Mouse (Mus musculus) myocyte (in vitro differentiated cells): ENCODE data around the gene Ube2j1.

Experiments used
- CEBPB ChIP-seq: IDR thresholded peaks from 2 replicates; pipeline ENCODE4 v1.6.1; 2011; ENCODE audit warnings: mild to moderate bottlenecking, moderate library complexity; ENCODE audit not compliant: poor library complexity, insufficient read depth, severe bottlenecking
- E2F4 ChIP-seq: IDR thresholded peaks from one replicate; pipeline ENCODE4 v1.6.1; 2011; ENCODE audit warnings: mild to moderate bottlenecking, control low read depth, moderate library complexity; ENCODE audit not compliant: insufficient read depth
- MAX ChIP-seq: IDR thresholded peaks from one replicate; pipeline ENCODE4 v1.6.1; 2011; ENCODE audit warnings: low read depth, mild to moderate bottlenecking, control low read depth
- MYOD1 ChIP-seq, 3 experiments: IDR thresholded peaks; one replicate each; pipeline ENCODE4 v1.6.1; 2011; ENCODE audit warnings: control low read depth in 2 of 3, low read depth in 2 of 3, mild to moderate bottlenecking in 2 of 3, moderate library complexity in 1 of 3; ENCODE audit not compliant: insufficient read length in 2 of 3, control insufficient read depth in 1 of 3
- MYOG ChIP-seq, 3 experiments: IDR thresholded peaks; one replicate each; pipeline ENCODE4 v1.6.1; 2011; ENCODE audit warnings: control low read depth in 2 of 3, low read depth in 2 of 3, mild to moderate bottlenecking in 2 of 3; ENCODE audit not compliant: insufficient read length in 2 of 3, control insufficient read depth in 1 of 3, insufficient read depth in 1 of 3
- POLR2A ChIP-seq: IDR thresholded peaks from one replicate; pipeline ENCODE4 v1.6.1; 2011; ENCODE audit warnings: low read depth, mild to moderate bottlenecking, control low read depth, moderate library complexity; ENCODE audit not compliant: insufficient read length
- POLR2AphosphoS2 ChIP-seq: IDR thresholded peaks from one replicate; pipeline ENCODE4 v1.6.1; 2011; ENCODE audit warnings: low read depth, control low read depth; ENCODE audit not compliant: insufficient read length
- REST ChIP-seq: IDR thresholded peaks from one replicate; pipeline ENCODE4 v1.6.1; 2011; ENCODE audit warnings: mild to moderate bottlenecking, control low read depth, moderate library complexity; ENCODE audit not compliant: insufficient read depth, insufficient read length
- SRF ChIP-seq: IDR thresholded peaks from one replicate; pipeline ENCODE4 v1.6.1; 2011; ENCODE audit warnings: low read depth; ENCODE audit not compliant: control insufficient read depth, insufficient read length
- TCF3 ChIP-seq: IDR thresholded peaks from one replicate; pipeline ENCODE4 v1.6.1; 2011; ENCODE audit warnings: low read depth, control low read depth; ENCODE audit not compliant: insufficient read length
- USF1 ChIP-seq: IDR thresholded peaks from one replicate; pipeline ENCODE4 v1.6.1; 2011; ENCODE audit warnings: low read depth, mild to moderate bottlenecking, control low read depth, moderate library complexity

DNA sequence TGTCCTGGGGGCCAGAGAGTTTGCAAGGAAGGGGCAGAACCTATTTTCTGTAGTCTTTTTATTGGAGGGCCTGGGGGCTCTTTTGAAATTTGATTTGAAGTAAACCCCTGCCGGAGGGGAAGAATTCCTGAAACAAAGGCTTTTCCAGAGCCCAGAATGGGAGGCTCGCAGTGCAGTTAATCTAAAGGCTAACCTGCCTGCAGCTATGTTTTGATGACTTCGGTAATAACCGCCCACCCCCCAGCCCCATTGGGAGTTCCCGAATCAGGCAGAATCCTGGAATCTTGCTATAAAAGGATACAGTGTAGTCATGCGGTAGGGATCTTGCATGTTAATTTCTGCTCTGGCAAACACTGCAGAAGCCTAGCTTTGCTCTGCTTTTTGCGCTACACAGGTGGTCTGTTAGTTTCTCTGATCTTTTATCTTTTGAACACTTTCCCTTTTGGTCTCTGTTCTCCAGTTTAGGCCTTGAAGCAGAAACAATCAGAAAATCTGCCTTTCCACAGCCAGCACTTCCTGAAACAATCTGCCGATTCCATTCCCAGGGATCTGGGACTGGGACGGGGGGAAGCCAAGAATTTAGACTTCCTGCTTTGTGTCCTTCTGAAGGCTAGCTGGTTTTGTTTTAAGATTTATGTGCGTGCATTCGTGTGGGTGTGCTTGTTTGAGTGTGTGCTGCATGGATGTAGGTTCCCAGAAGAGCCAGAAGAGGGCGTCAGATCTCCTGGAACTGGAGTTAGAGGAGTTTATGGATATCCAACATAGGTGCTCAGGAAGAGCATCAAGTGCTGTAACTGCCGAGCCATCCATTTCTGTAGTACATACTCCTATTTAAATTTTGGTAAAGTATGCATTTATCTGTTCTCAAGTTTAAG lies 46.2 kb upstream of the Ube2j1 start:
- TF ChIP-seq E2F4 (no peak), POLR2A (no peak), CEBPB (no peak), POLR2AphosphoS2 (no peak), USF1 (no peak), SRF (no peak), MYOD1 (IDR thresholded peaks at IDR 0.05; ENCODE audit: control insufficient read depth in 1 of 3, insufficient read length in 2 of 3, low read depth in 2 of 3) (no peak), MYOG (IDR thresholded peaks at IDR 0.05; ENCODE audit: control insufficient read depth in 1 of 3, insufficient read depth in 1 of 3, insufficient read length in 2 of 3, low read depth in 2 of 3) (no peak), REST (no peak), TCF3 (no peak), MAX (no peak)
